Mouse (Mus musculus): Measurements from ENCODE around the gene Fanca.

GRCm38 (mm10) chr8:123267926-123268656 is 50.3 kb downstream of the Fanca start:
- TF ChIP-seq CTCF (conservative IDR thresholded peaks at IDR 0.05; ENCODE audit: low read length) (no peak), POU5F1 (IDR thresholded peaks at IDR 0.05; ENCODE audit: borderline replicate concordance, low read length) (no peak), NANOG (IDR thresholded peaks at IDR 0.05; ENCODE audit: borderline replicate concordance, low read length) (no peak)

Measured in E14TG2a.4 (cell line).